Mouse (Mus musculus): ENCODE data around the gene Tfeb.

The Tfeb gene

GRCm38 (mm10) chr17:47712889-47713571 lies 23.8 kb upstream of the Tfeb start:
- DNase-seq: no peak

DNA sequence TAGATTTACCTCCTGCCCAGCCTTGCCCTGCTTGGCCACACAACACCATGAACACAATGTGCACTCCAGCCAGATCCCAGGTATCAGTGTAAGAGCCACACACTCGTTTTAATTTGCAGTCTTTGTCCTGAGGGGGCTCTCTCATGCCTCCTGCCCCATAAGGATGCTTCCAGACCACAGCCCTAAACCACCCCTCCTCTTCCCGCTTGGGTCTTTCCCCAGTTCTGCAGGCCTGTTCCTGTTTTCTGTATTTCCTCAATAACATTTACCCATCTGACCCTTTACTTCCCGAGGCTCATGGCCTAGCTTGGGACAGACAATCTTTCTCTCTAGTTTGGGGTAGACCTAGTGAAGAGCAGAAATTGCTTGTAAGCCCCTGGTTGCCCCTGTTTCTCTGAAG lies 21.8 kb upstream of the Tfeb start:
- no peak for DNase-seq

DNA sequence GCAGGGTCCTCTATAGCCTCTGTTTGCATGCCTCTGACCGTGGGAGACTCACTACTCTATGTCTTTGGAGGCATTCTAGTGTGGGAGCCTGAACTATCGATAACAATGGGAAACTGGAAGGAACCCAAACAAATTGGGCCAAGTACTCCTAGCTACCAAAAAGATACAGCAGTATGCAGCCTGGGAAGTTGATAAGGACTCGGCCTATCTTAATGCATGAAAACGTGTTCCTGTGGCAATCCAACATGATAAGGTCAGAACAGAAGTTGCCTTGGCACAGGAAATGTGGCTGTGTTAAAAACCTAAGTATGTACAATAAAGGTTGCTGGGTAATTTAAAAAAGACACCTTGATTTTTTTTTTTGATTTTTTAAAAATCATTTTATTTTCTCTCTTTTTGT lies 15.6 kb upstream of the Tfeb start:
- no peak for DNase-seq

GRCm38 (mm10) chr17:47726566-47726965 lies 10.3 kb upstream of the Tfeb start, which contains the start of gene Pgc:
Gene Pgc (plus strand): TSS chr17:47726842.
- no peak for DNase-seq

- DNase-seq: peak; percentile 27
Measured at GRCm38 (mm10) chr17:47730633-47731575, 5.9 kb upstream of the Tfeb start.

DNA sequence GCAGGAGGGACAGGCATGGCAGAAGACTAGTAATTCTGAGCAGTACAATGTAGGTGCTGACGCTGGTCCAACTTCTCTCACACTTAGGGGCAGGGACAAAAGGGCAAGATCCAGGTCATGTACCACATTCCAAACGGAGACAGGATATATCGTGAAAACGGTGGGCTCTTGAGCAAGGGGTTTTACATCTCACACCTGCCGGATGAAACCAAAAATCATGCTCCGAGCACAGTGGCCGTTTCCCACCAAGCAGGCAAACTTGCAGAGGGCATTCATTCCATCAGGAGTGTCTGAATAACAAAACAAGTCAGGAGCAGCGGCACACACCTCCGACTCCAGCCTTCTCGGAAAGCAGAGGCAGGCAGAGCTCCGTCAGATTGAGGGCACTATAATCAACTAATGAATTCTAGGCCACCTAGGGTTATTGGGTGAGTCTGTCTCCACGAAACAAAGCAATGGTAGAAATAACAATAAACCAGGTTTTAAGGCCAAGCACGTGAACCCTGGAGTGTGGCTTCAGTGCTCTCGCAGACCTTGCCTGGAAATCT lies 1.2 kb upstream of the Tfeb start:
- no peak for DNase-seq

DNA sequence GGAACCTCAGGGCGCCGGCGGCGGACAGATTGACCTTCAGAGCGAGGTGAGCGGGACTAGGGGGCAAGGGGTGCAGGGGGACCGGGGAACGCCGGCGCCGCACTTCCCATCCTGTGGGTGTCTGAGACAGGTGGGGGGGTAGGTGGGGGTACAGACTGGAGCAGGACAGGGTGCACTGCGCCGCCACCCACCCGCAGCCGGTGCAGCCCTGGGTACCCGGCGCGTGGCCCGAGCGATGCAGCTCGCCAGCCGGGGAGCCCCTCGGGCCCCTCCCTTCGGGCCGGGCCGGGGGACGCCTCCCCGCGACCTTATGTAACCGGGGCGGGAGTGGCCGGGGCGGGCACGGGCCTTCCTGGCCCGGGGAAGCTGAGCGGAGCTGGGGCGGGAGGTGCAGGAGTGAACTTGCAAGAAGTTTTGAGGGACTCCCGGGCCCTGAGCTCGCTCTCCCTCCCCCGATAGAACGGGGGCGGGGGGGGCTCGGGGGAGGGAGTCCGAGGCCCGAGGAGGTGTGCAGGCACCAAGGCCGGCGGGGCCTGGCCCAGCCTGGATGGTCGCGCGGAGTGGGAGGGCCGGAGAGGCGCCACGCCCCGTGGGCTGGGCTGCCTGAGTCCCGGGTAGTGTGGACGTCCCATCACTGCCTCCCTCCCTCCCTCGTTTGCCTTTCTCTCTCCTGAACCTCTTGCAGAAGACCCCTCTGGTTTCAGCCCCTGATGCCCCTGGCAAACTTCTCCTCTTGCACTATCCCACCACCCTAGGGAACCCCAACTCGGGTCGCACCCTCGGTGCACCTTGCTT lies 638 bp downstream of the Tfeb start:
- peak; percentile 95 for DNase-seq

DNA sequence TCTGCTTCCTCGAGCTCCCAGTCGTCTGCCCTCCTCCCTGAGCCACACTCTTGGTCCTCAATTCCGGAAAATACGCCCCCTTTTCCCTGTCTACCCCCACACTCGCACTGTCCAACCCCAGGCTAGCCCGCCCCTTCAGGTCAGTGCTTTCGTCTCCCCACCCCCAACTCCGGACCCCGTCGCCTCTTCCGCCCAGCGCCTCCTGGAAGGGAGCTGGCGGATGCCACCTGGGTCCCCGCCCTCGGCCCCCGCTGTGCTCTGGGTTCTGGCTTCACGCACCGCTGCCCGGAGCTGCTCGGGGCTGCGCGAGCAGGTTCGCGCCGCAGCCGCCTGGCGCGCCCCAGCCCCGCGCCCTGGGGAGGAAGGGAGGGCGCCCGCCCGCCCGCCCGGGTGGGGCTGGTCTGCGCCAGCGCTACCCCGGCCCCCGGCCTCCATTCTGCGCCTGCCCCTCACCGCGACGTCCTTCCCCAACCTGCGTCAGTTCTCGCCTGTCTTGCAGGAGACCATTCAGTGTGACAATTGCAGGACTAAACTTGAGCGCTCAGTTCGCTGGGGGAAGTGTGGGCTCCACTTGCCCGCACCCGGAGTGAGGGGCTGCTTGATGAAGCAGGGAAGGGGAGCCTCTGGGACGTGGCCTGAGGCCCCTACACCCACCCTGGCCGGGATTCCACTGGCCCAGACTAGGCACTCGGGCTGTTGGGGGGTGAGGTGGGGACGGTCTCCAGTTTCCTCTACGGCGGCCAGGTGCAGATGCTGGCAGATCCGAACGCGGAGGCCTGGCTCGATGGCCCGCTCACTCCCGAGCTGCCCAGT lies 1.4 kb downstream of the Tfeb start:
- DNase-seq: peak; percentile 86

DNA sequence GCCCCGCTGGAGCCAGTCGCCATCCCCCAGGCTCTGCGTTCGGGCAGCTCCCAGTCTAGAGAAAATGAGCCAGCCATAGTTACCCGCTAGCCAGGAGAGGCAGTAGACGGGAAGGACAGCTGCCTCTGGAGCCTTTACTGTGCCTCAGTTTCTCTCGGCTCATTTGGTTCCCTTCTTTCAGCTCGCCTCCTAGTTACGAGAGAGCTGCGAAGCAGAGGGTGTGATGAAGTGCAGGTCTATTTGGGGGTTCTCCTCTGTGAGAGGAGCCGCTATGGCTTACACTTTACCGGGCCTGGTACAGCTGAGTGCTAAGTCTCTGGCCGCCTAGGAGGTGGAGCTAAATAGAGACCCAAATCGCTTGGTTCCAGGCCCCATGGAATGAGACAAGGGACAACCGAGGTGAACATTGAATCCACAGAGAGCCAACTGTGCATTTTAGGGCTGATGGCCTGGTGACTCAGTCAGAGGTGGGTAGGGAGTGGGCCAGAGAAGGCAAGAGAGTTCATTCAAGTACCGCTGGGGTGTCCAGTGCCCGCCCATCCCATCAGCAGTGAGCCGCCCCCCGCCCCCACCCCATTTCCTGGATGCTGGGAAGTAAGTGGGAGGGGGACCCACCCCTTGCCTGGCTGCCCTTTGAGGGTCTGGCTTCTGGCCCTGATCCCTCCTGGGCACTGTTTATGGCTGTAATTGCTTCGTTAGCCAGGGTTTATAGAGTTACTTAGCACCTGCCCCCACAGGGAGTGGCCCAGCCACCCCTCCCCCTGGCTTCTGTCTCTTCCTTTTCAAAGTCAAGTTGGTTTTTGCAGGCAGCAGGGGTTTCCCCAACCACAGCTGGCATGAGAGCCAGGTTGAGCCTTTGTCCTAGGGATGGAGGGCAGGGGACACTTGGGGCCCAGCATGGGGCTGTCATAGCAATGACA lies 2.3 kb downstream of the Tfeb start:
- DNase-seq: peak; percentile 59

DNA sequence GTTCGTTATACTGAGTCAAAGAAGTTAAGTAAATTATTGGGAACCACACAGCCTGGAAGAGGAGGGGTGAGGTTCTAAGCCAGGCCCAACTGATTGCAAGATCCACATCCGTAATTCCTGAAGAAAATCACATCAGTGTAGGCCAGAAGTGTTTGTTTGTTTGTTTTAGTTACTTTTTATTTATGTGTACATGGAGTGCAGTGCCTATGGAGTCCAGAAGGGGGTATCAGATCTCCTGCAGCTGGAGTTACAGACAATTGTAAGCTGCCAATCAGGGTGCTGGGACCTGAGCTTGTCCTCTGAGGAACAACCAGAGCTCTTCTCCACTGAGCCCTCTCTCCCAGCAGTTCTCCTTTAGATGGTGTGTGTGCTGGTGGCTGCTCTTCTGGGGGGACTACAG lies 3.4 kb downstream of the Tfeb start:
- no peak for DNase-seq

DNA sequence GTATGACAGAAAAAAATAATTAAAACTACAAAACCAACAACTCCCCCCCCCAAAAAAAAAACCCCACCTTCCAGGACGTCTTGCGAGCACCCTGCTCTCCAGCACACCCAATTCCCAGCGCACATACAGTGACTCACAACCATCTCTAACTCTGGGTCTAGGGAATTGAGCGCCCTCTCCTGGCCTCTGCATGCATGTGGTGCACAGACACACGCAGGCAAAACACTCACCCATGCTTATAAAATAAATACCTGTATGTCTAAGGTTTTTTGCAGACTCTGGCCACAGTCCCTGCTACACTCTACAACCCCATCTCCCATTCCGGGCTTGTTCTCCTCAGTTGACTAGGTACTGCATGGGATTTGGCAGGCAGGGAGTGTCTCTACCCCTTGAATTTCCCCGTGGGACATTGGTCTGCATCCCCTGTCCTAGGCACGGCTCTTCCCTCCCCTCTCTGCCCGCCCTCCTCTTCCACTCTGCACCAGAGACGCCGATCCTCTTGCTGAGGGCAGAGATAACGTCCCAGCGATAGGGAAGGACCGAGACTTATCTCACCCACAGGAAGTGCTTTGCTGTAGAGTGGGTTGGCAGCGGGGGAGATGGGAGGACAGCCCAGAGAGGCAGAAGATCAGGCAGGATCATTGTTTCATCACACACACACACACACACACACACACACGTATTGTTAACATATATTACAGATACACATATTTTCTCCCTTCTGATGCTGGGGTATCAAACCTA lies 6.3 kb downstream of the Tfeb start:
- no peak for DNase-seq

- DNase-seq: no peak
Measured at GRCm38 (mm10) chr17:47744086-47744485, 7.3 kb downstream of the Tfeb start.

GRCm38 (mm10) chr17:47744746-47745368 lies 8.0 kb downstream of the Tfeb start:
- peak; percentile 40 for DNase-seq

- peak; percentile 40 for DNase-seq
Measured at GRCm38 (mm10) chr17:47748791-47749553, 12.1 kb downstream of the Tfeb start.

GRCm38 (mm10) chr17:47749626-47750025 lies 12.8 kb downstream of the Tfeb start:
- DNase-seq: no peak

- DNase-seq: no peak
Measured at GRCm38 (mm10) chr17:47750101-47750500, 13.3 kb downstream of the Tfeb start.

GRCm38 (mm10) chr17:47751811-47752210 lies 15.0 kb downstream of the Tfeb start:
- no peak for DNase-seq

- DNase-seq: no peak
Measured at GRCm38 (mm10) chr17:47753130-47753775, 16.4 kb downstream of the Tfeb start.
